Mouse (Mus musculus): ENCODE results near the gene Ctnnd2. TPM values are rescaled to one million over a fixed set of nuclear protein-coding genes. Genes with fewer than 3 reads are reported as not detected.

The Ctnnd2 gene
- polyA plus RNA-seq, 1 experiment from 2014 or later, result 0.15 TPM

DNA sequence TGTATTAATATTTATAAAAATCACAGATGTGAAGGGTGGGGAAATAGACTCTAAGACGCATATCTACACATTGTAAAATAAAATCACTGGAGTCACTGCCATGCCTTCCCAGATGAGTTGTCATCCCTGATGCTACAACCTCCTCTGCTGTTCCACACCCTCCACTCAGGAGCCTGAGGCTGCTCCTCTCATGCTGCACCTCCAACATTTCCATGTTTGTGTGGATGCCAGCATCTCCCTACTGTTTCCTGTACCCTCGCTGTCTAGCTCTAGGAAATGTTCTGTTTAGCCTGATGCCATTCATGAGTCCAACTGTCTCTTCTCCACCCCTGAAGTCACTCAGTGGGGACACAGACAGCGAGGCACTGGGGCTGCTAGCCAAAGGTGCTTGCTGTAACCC, 620.9 kb downstream of the Ctnnd2 start:
- no peak for ATAC-seq
- Histone ChIP-seq H3K4me2 (ENCODE audit: low read depth, low read length) (no peak overlapping the region), H3K27me3 (ENCODE audit: insufficient read depth, low read length) (no peaks in the 10 kb centered on the region), H3K27ac (ENCODE audit: low read depth) (no peak overlapping the region), H3K36me3 (replicated peaks; ENCODE audit: insufficient read depth, low read length) (no peaks in the 10 kb centered on the region), H3K9me3 (ENCODE audit: low read length) (no peaks in the 10 kb centered on the region), H3K9ac (replicated peaks) (no peak overlapping the region), H3K4me3 (ENCODE audit: low read depth, low read length) (no peak overlapping the region), H3K4me1 (ENCODE audit: insufficient read depth) (no peaks in the 10 kb centered on the region)
- WGBS (ENCODE audit: insufficient replicate concordance), result 77% methylated on average over 3 of the region's 3 CpGs
- DNase-seq, result no peak
- no peak for TF ChIP-seq CTCF (IDR thresholded peaks at IDR 0.05; ENCODE audit: low read depth)
- TF ChIP-seq EP300 (IDR thresholded peaks at IDR 0.05; ENCODE audit: low read depth), result no peak

DNA sequence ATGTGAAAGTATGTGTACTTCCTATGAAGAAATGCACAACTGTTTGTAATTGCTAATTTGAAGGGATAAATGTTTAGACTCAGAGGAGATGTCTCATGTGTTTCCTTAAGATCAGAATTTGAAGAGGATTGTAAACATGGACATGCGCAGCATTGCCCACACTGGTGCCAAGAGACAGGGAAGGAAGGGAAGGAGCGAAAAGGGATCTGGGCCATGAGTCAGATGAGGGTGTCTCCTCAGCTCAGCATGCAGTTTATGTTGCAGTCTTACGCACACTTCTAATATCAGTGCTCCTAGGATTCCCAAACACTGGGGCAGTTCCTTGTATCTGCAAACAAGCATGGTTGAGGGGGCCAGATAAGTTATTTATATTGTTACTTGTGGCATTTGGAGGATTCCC, 623.3 kb downstream of the Ctnnd2 start:
- H3K4me1 ChIP-seq (ENCODE audit: insufficient read depth), result no peaks in the 10 kb centered on the region
- WGBS (ENCODE audit: insufficient replicate concordance), result 79% methylated on average over 3 of the region's 3 CpGs
- ATAC-seq (no peak), DNase-seq (no peak)
- no peak overlapping the region for H3K4me2 ChIP-seq (ENCODE audit: low read depth, low read length)
- H3K27me3 ChIP-seq (ENCODE audit: insufficient read depth, low read length), result no peaks in the 10 kb centered on the region
- no peaks in the 10 kb centered on the region for H3K9me3 ChIP-seq (ENCODE audit: low read length)
- TF ChIP-seq CTCF (IDR thresholded peaks at IDR 0.05; ENCODE audit: low read depth) (no peak), EP300 (IDR thresholded peaks at IDR 0.05; ENCODE audit: low read depth) (no peak)
- no peak overlapping the region for H3K4me3 ChIP-seq (ENCODE audit: low read depth, low read length)
- H3K36me3 ChIP-seq (replicated peaks; ENCODE audit: insufficient read depth, low read length), result no peaks in the 10 kb centered on the region
- no peak overlapping the region for H3K9ac ChIP-seq (replicated peaks)
- H3K27ac ChIP-seq (ENCODE audit: low read depth), result no peak overlapping the region

DNA sequence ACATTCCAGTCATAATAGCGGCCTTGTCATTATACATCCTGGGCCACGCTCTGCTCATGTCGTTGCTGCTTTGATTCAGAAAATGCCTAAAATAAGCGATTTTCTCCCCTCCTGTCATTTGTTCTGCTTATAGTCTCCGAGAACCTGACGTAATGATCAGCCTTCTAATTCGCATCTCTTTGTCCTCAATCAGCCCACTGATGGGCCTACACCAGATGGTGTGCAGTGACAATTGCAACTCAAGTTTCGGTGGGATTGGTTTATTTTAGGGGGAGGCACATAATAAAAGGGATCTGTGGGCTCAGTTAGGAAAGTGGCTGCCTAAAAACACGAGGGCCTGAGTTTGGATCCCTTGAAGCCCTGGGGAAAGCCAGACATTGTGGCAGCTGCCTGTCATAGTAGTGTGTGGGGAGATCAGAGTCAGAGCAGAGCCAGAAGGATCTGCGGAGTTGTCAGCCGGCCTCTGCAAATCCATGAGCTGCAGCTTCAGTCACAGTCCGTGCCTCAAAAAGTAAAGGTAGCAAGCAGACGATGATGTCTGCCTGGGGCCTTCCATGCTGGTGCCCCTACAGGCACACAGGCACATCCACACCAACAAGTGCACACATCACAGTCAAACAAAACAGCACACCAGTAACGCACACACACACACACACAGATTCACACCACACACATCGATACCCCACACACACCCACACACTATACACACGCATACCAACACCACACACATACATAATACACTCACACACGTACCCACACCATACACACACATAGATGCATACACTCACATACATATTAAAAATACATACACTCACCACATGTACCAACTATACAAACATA, 655.3 kb downstream of the Ctnnd2 start:
- H3K9ac ChIP-seq (replicated peaks), result no peak overlapping the region
- H3K36me3 ChIP-seq (replicated peaks; ENCODE audit: insufficient read depth, low read length), result no peaks in the 10 kb centered on the region
- no peak overlapping the region for H3K4me2 ChIP-seq (ENCODE audit: low read depth, low read length)
- no peak overlapping the region for H3K27ac ChIP-seq (ENCODE audit: low read depth)
- WGBS (ENCODE audit: insufficient replicate concordance), result 81% methylated on average over 17 of the region's 17 CpGs
- H3K4me1 ChIP-seq (ENCODE audit: insufficient read depth), result no peaks in the 10 kb centered on the region
- H3K9me3 ChIP-seq (ENCODE audit: low read length), result no peaks in the 10 kb centered on the region
- no peak for ATAC-seq
- TF ChIP-seq CTCF (IDR thresholded peaks at IDR 0.05; ENCODE audit: low read depth) (no peak), EP300 (IDR thresholded peaks at IDR 0.05; ENCODE audit: low read depth) (no peak)
- no peak for DNase-seq
- H3K27me3 ChIP-seq (ENCODE audit: insufficient read depth, low read length), result no peaks in the 10 kb centered on the region
- H3K4me3 ChIP-seq (ENCODE audit: low read depth, low read length), result no peak overlapping the region

DNA sequence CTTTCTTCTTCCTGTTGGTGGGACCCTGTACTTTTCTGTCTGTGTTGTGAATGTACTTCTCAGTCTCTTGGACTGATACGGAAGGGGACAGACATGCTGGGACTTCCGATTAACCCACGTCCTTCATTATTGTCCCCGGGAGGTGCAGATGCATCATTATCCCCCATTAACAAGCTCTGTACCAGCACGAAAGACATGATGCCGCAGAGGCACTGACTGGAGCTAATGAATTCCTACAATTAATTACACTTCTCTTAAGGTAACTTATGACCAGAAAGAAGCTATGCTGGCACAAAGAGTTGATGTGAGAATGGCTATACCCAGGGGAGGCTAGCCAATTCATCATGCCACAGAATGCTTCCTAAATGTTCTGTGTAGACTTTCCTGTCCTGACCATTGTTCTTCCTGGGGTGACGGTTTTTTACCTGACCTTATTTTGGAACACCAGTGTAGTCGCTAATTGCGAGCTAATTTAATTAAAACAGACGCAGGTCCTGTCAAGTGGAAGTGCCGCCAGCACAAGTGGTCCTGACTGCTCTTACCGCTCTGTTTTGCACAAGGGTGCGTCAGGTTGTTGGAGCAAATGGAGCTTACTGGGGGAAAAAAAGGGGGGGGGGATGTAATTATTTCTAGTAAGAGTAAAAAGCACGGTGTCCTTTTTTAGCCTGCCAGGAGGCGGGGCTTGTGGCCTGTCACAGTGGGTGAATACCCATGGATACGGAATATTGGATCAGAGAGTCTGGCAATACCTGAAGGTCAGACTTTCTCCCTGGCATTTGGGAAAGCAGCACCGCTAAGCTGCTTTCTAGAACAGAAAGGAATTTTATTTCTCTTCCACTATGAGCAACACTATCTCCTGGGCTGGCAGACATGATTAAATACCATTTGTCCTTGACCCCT, 685.1 kb downstream of the Ctnnd2 start:
- no peak overlapping the region for H3K4me2 ChIP-seq (ENCODE audit: low read depth, low read length)
- DNase-seq, result no peak
- H3K36me3 ChIP-seq (replicated peaks; ENCODE audit: insufficient read depth, low read length), result no peaks in the 10 kb centered on the region
- H3K27me3 ChIP-seq (ENCODE audit: insufficient read depth, low read length), result no peaks in the 10 kb centered on the region
- H3K27ac ChIP-seq (ENCODE audit: low read depth), result no peak overlapping the region
- H3K4me3 ChIP-seq (ENCODE audit: low read depth, low read length), result no peak overlapping the region
- no peak overlapping the region for H3K9ac ChIP-seq (replicated peaks)
- TF ChIP-seq CTCF (IDR thresholded peaks at IDR 0.05; ENCODE audit: low read depth), result no peak
- TF ChIP-seq EP300 (IDR thresholded peaks at IDR 0.05; ENCODE audit: low read depth), result no peak
- ATAC-seq, result no peak
- no peaks in the 10 kb centered on the region for H3K4me1 ChIP-seq (ENCODE audit: insufficient read depth)
- H3K9me3 ChIP-seq (ENCODE audit: low read length), result no peaks in the 10 kb centered on the region
- WGBS (ENCODE audit: insufficient replicate concordance), result 81% methylated on average over 17 of the region's 17 CpGs

DNA sequence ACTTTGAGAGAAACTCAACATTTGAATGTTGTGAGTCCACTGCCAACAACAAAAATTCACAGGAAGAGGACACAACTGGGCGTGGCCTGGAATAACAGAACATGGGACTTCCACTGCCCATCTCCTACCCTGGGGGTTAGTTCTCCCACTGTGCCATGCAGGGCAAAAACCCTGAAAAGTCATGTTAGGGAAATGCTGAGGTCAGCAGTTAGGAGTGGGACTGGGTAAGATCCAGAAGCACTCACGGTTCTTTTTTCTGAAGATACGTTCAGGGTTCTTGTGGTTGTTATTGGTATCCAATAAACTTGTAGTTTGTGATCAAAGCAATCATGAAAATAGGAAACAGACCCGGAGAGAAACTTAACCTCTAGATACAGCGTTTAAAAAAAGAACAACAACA, 695.0 kb downstream of the Ctnnd2 start:
- TF ChIP-seq EP300 (IDR thresholded peaks at IDR 0.05; ENCODE audit: low read depth), result no peak
- no peak for TF ChIP-seq CTCF (IDR thresholded peaks at IDR 0.05; ENCODE audit: low read depth)
- H3K27me3 ChIP-seq (ENCODE audit: insufficient read depth, low read length), result no peaks in the 10 kb centered on the region
- DNase-seq, result no peak

More for the DNA sequence above, 695.0 kb downstream of the Ctnnd2 start:
- H3K9ac ChIP-seq (replicated peaks), result no peak overlapping the region
- no peaks in the 10 kb centered on the region for H3K4me1 ChIP-seq (ENCODE audit: insufficient read depth)
- no peak for ATAC-seq
- H3K9me3 ChIP-seq (ENCODE audit: low read length), result no peaks in the 10 kb centered on the region
- H3K4me3 ChIP-seq (ENCODE audit: low read depth, low read length), result no peak overlapping the region
- no peaks in the 10 kb centered on the region for H3K36me3 ChIP-seq (replicated peaks; ENCODE audit: insufficient read depth, low read length)
- WGBS (ENCODE audit: insufficient replicate concordance), result 74% methylated on average over 5 of the region's 5 CpGs
- no peak overlapping the region for H3K4me2 ChIP-seq (ENCODE audit: low read depth, low read length)
- H3K27ac ChIP-seq (ENCODE audit: low read depth), result no peak overlapping the region

All from liver, postnatal 0 days (tissue).